Mouse (Mus musculus): ENCODE measurements around the gene Shank1. TPM values are rescaled to one million over a fixed set of nuclear protein-coding genes. Genes with fewer than 3 reads are reported as not detected.

Shank1 gene
- polyA plus RNA-seq, 1 experiment from 2014 or later: 1.7 TPM

DNA sequence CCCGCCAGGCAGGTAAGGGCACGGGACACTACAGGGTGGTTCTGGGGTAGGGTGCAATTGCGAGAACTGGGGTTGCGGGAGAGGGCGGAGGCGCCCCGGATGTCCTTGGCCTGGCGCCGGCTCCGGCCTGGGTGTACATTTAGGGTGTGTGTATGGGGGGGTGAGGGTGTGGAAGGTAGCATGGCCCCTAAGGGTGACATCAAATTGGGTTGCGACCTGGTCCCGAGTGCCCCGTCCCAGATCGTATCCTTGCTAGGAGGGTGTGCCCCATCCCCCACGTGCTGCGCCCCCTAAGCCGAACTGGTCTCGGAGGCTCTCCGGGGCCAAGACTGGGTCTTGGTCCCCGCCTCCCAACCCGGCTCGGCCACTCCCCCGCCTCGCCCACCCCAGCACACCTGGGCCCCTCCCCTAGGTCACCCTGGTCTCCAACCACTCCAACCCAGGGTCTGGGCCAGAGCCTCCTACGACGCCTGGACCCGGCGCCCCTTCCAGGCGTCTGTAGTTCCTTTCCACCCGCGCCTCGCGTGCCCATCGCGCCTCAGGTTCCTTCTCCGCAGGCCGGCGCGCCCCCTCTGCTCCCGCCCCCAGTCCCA is 328 bp downstream of the Shank1 start:
- under 1% methylated on average over 40 of the region's 40 CpGs for WGBS
- Histone ChIP-seq H3K4me1 (ENCODE audit: control insufficient read depth, insufficient read depth, low read length) (peaks cover 21% of the 10 kb centered on the region), H3K9me3 (replicated peaks; ENCODE audit: control insufficient read depth, low read length) (no peaks in the 10 kb centered on the region), H3K27ac (ENCODE audit: low read length) (no peak overlapping the region), H3K4me3 (replicated peaks; ENCODE audit: low read length) (peak overlapping the region; percentile 56), H3K9ac (ENCODE audit: low read length) (peak overlapping the region; percentile 72), H3K36me3 (ENCODE audit: control insufficient read depth, insufficient read depth, low read length) (no peaks in the 10 kb centered on the region), H3K4me2 (ENCODE audit: low read depth, low read length) (peak overlapping the region; percentile 98), H3K27me3 (ENCODE audit: control insufficient read depth, insufficient read depth, low read length) (peaks cover 6% of the 10 kb centered on the region)
- peak; percentile 12; the same call in 1 of the 2 replicates for ATAC-seq (ENCODE audit: insufficient read depth, low FRiP score)

- no peak overlapping the region for H3K27ac ChIP-seq (ENCODE audit: low read length)
- no peaks in the 10 kb centered on the region for H3K36me3 ChIP-seq (ENCODE audit: control insufficient read depth, insufficient read depth, low read length)
- H3K9me3 ChIP-seq (replicated peaks; ENCODE audit: control insufficient read depth, low read length): no peaks in the 10 kb centered on the region
- H3K4me3 ChIP-seq (replicated peaks; ENCODE audit: low read length): peak overlapping the region; percentile 56
- peak overlapping the region; percentile 98 for H3K4me2 ChIP-seq (ENCODE audit: low read depth, low read length)
- H3K27me3 ChIP-seq (ENCODE audit: control insufficient read depth, insufficient read depth, low read length): peaks cover 6% of the 10 kb centered on the region
- H3K9ac ChIP-seq (ENCODE audit: low read length): peak overlapping the region; percentile 72
- peaks cover 17% of the 10 kb centered on the region for H3K4me1 ChIP-seq (ENCODE audit: control insufficient read depth, insufficient read depth, low read length)
- ATAC-seq (ENCODE audit: insufficient read depth, low FRiP score): peak; percentile 9; the same call in 1 of the 2 replicates
- 2% methylated on average over 38 of the region's 38 CpGs for WGBS
Measured at GRCm38 (mm10) chr7:44310878-44311712, 1.0 kb downstream of the Shank1 start.

DNA sequence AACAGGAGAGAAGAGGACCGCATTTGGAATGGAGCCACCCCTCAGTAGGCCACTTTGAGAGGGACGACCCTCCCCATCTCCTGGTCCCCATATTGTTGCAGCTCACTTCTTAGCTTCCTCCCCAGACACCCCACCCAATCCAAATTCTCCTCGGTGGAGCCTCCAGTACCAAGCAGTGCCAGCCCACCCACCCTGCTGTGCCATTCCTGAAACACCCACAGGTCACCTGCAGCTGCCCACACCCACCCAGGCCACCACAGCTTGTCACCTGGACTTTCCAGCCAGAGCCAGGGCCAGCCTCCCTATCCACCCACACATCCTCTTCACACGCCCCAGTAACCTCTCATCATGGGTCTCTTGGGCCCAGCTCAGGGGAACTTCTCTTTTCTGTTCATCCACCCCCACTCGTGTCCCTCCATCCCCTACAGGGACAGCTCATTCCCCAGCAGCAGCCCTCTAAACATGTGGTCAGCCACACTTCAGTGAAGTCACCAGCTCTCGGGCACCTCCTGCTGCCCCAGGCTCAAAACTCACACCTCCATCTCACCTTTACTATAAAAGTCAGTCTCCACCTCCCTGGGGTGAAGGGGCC is 1.8 kb downstream of the Shank1 start:
- no peaks in the 10 kb centered on the region for H3K9me3 ChIP-seq (replicated peaks; ENCODE audit: control insufficient read depth, low read length)
- no peak overlapping the region for H3K27ac ChIP-seq (ENCODE audit: low read length)
- no peak for ATAC-seq (ENCODE audit: insufficient read depth, low FRiP score)
- peaks cover 12% of the 10 kb centered on the region for H3K4me1 ChIP-seq (ENCODE audit: control insufficient read depth, insufficient read depth, low read length)
- no peaks in the 10 kb centered on the region for H3K36me3 ChIP-seq (ENCODE audit: control insufficient read depth, insufficient read depth, low read length)
- H3K4me2 ChIP-seq (ENCODE audit: low read depth, low read length): no peak overlapping the region
- peak overlapping the region; percentile 72; the same call in 1 of the 2 replicates for H3K9ac ChIP-seq (ENCODE audit: low read length)
- H3K27me3 ChIP-seq (ENCODE audit: control insufficient read depth, insufficient read depth, low read length): peaks cover 6% of the 10 kb centered on the region
- 20% methylated on average over 6 of the region's 6 CpGs for WGBS
- no peak overlapping the region for H3K4me3 ChIP-seq (replicated peaks; ENCODE audit: low read length)

GRCm38 (mm10) chr7:44312484-44312883 is 2.4 kb downstream of the Shank1 start:
- no peak overlapping the region for H3K4me2 ChIP-seq (ENCODE audit: low read depth, low read length)
- H3K27ac ChIP-seq (ENCODE audit: low read length): no peak overlapping the region
- peaks cover 11% of the 10 kb centered on the region for H3K4me1 ChIP-seq (ENCODE audit: control insufficient read depth, insufficient read depth, low read length)
- peaks cover 6% of the 10 kb centered on the region for H3K27me3 ChIP-seq (ENCODE audit: control insufficient read depth, insufficient read depth, low read length)
- 63% methylated on average over 16 of the region's 16 CpGs for WGBS
- no peak overlapping the region for H3K4me3 ChIP-seq (replicated peaks; ENCODE audit: low read length)
- H3K9ac ChIP-seq (ENCODE audit: low read length): no peak overlapping the region
- no peak for ATAC-seq (ENCODE audit: insufficient read depth, low FRiP score)
- no peaks in the 10 kb centered on the region for H3K36me3 ChIP-seq (ENCODE audit: control insufficient read depth, insufficient read depth, low read length)
- no peaks in the 10 kb centered on the region for H3K9me3 ChIP-seq (replicated peaks; ENCODE audit: control insufficient read depth, low read length)

DNA sequence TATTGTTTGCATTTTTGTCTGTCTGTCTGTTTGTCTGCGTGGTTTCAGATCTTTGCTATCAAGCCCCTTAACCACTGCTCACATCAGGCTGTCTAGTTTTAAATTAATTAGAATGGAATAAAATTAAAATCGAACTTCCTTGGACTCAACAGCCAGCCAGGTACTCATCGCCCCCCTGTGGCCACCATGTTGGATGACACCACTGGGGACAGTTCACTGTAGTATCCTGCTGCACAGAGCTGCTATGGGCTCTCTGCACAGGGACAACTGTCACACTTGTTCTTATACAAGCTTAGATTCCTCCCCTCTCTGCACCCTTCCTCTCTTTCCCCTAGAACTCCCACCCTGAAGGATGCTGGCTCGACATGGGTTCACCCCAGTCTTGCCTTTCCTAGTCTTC is 7.9 kb downstream of the Shank1 start:
- no peaks in the 10 kb centered on the region for H3K9me3 ChIP-seq (replicated peaks; ENCODE audit: control insufficient read depth, low read length)
- H3K27ac ChIP-seq (ENCODE audit: low read length): no peak overlapping the region
- H3K36me3 ChIP-seq (ENCODE audit: control insufficient read depth, insufficient read depth, low read length): no peaks in the 10 kb centered on the region
- H3K4me1 ChIP-seq (ENCODE audit: control insufficient read depth, insufficient read depth, low read length): no peaks in the 10 kb centered on the region
- H3K4me3 ChIP-seq (replicated peaks; ENCODE audit: low read length): no peak overlapping the region
- no peak overlapping the region for H3K9ac ChIP-seq (ENCODE audit: low read length)
- no peak overlapping the region for H3K4me2 ChIP-seq (ENCODE audit: low read depth, low read length)
- no peaks in the 10 kb centered on the region for H3K27me3 ChIP-seq (ENCODE audit: control insufficient read depth, insufficient read depth, low read length)
- whole genome bisulfite sequencing: 31% methylated on average over 4 of the region's 4 CpGs
- ATAC-seq (ENCODE audit: insufficient read depth, low FRiP score): no peak

- Histone ChIP-seq H3K9me3 (replicated peaks; ENCODE audit: control insufficient read depth, low read length) (no peaks in the 10 kb centered on the region), H3K4me1 (ENCODE audit: control insufficient read depth, insufficient read depth, low read length) (no peaks in the 10 kb centered on the region), H3K4me3 (replicated peaks; ENCODE audit: low read length) (no peak overlapping the region), H3K9ac (ENCODE audit: low read length) (no peak overlapping the region), H3K4me2 (ENCODE audit: low read depth, low read length) (no peak overlapping the region), H3K27me3 (ENCODE audit: control insufficient read depth, insufficient read depth, low read length) (no peaks in the 10 kb centered on the region), H3K27ac (ENCODE audit: low read length) (no peak overlapping the region), H3K36me3 (ENCODE audit: control insufficient read depth, insufficient read depth, low read length) (no peaks in the 10 kb centered on the region)
- ATAC-seq (ENCODE audit: insufficient read depth, low FRiP score): no peak
- WGBS: 47% methylated on average over 8 of the region's 8 CpGs
Measured at GRCm38 (mm10) chr7:44320886-44321285, 10.8 kb downstream of the Shank1 start.

- Histone ChIP-seq H3K4me2 (ENCODE audit: low read depth, low read length) (no peak overlapping the region), H3K27ac (ENCODE audit: low read length) (no peak overlapping the region), H3K27me3 (ENCODE audit: control insufficient read depth, insufficient read depth, low read length) (no peaks in the 10 kb centered on the region), H3K9me3 (replicated peaks; ENCODE audit: control insufficient read depth, low read length) (no peaks in the 10 kb centered on the region), H3K9ac (ENCODE audit: low read length) (no peak overlapping the region), H3K4me3 (replicated peaks; ENCODE audit: low read length) (no peak overlapping the region), H3K4me1 (ENCODE audit: control insufficient read depth, insufficient read depth, low read length) (no peaks in the 10 kb centered on the region), H3K36me3 (ENCODE audit: control insufficient read depth, insufficient read depth, low read length) (no peaks in the 10 kb centered on the region)
- ATAC-seq (ENCODE audit: insufficient read depth, low FRiP score): no peak
- WGBS: 88% methylated on average over 1 of the region's 1 CpGs
Measured at GRCm38 (mm10) chr7:44322290-44322689, 12.2 kb downstream of the Shank1 start.

DNA sequence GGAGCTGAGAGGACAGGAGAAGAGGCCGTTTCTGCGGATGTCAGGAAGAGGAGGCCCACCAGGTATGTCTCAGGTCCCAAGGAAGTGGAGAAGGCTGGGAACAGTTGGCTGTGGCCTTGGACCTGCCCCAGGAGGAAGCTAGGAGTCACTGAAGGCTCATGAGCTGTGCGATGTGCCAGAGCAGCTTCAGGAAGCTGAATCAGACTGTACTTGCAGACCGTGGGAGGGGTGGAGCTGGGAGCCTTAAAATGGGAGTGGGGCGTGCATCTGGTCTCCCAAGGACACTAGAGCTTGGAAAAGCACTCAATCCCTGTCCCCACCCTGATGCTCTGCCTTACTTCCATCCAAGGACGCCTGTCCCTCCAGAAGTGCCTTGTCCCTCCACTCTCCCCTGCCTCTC is 16.6 kb downstream of the Shank1 start:
- Histone ChIP-seq H3K27ac (ENCODE audit: low read length) (no peak overlapping the region), H3K9me3 (replicated peaks; ENCODE audit: control insufficient read depth, low read length) (no peaks in the 10 kb centered on the region), H3K36me3 (ENCODE audit: control insufficient read depth, insufficient read depth, low read length) (no peaks in the 10 kb centered on the region), H3K27me3 (ENCODE audit: control insufficient read depth, insufficient read depth, low read length) (no peaks in the 10 kb centered on the region), H3K9ac (ENCODE audit: low read length) (no peak overlapping the region), H3K4me1 (ENCODE audit: control insufficient read depth, insufficient read depth, low read length) (no peaks in the 10 kb centered on the region), H3K4me3 (replicated peaks; ENCODE audit: low read length) (no peak overlapping the region), H3K4me2 (ENCODE audit: low read depth, low read length) (no peak overlapping the region)
- 47% methylated on average over 6 of the region's 6 CpGs for WGBS
- no peak for ATAC-seq (ENCODE audit: insufficient read depth, low FRiP score)

DNA sequence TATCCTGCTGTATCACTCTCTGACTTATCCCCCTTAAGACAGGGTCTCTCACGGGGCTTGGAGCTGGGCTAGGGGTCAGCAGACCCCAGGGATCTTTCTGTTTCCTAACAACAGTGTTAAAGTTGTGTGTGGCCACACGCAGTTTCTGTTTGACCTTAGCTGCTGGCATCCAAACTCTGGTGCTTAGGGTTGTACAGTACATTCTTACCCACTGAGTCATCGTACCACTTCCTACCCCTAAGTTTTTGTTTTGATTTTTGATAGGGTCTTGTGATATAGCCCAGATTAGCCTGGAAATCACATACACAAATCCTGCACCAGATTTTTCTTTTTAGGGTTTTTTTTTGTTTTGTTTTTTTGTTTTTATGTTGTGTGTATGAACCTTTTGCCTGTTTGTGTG is 22.3 kb downstream of the Shank1 start:
- Histone ChIP-seq H3K27ac (ENCODE audit: low read length) (no peak overlapping the region), H3K9ac (ENCODE audit: low read length) (no peak overlapping the region), H3K9me3 (replicated peaks; ENCODE audit: control insufficient read depth, low read length) (no peaks in the 10 kb centered on the region), H3K27me3 (ENCODE audit: control insufficient read depth, insufficient read depth, low read length) (peaks cover 34% of the 10 kb centered on the region), H3K36me3 (ENCODE audit: control insufficient read depth, insufficient read depth, low read length) (no peaks in the 10 kb centered on the region), H3K4me2 (ENCODE audit: low read depth, low read length) (no peak overlapping the region), H3K4me1 (ENCODE audit: control insufficient read depth, insufficient read depth, low read length) (no peaks in the 10 kb centered on the region), H3K4me3 (replicated peaks; ENCODE audit: low read length) (no peak overlapping the region)
- ATAC-seq (ENCODE audit: insufficient read depth, low FRiP score): no peak
- 69% methylated on average over 3 of the region's 3 CpGs for WGBS

Measured in stomach, embryonic 16.5 days (tissue).